Mouse (Mus musculus) cerebellum, adult 18-20 months (tissue): ENCODE results near the gene Zfp503.

Source experiments
- DNase-seq, 2 experiments: peaks; one replicate each; pipeline ENCODE4 v3.0.0; 2021

Zfp503 gene

GRCm38 (mm10) chr14:21992321-21992885, 3.0 kb upstream of the Zfp503 start:
- no peak for DNase-seq

- no peak for DNase-seq
These were observed 2.5 kb upstream of the Zfp503 start for GRCm38 (mm10) chr14:21991856-21992255.

- no peak for DNase-seq
These were observed 1.9 kb upstream of the Zfp503 start for GRCm38 (mm10) chr14:21991251-21991780.

- no peak for DNase-seq
These were observed 1.1 kb upstream of the Zfp503 start for GRCm38 (mm10) chr14:21990321-21991021.

GRCm38 (mm10) chr14:21988577-21989290, 667 bp downstream of the Zfp503 start:
- peak in 1 of 2 experiments; percentile 19 for DNase-seq

- peak; percentile 74 to 78 for DNase-seq
These were observed 1.5 kb downstream of the Zfp503 start for GRCm38 (mm10) chr14:21987660-21988576.

GRCm38 (mm10) chr14:21986733-21987659, 2.4 kb downstream of the Zfp503 start:
- no peak for DNase-seq

- peak; percentile 71 to 74 for DNase-seq
These were observed 3.2 kb downstream of the Zfp503 start for GRCm38 (mm10) chr14:21985981-21986732.

- DNase-seq, result peak in 1 of 2 experiments; percentile 16
These were observed 3.9 kb downstream of the Zfp503 start for GRCm38 (mm10) chr14:21985426-21985931.

- DNase-seq, result no peak
These were observed 4.5 kb downstream of the Zfp503 start for GRCm38 (mm10) chr14:21984757-21985425.

- DNase-seq, result no peak
These were observed 5.3 kb downstream of the Zfp503 start for GRCm38 (mm10) chr14:21983950-21984730.

GRCm38 (mm10) chr14:21983311-21983949, 6.0 kb downstream of the Zfp503 start:
- DNase-seq, result no peak

GRCm38 (mm10) chr14:21982592-21983310, 6.7 kb downstream of the Zfp503 start:
- no peak for DNase-seq

GRCm38 (mm10) chr14:21982096-21982591, 7.3 kb downstream of the Zfp503 start:
- no peak for DNase-seq

GRCm38 (mm10) chr14:21981462-21981861, 7.9 kb downstream of the Zfp503 start:
- DNase-seq, result peak; percentile 49 to 62

- DNase-seq, result peak in 1 of 2 experiments; percentile 25
These were observed 20.4 kb downstream of the Zfp503 start for GRCm38 (mm10) chr14:21968978-21969377.

- no peak for DNase-seq
These were observed 21.9 kb downstream of the Zfp503 start for GRCm38 (mm10) chr14:21967375-21968010.
